Mouse (Mus musculus) lung, adult 2 months (tissue): ENCODE measurements at regions not wholly inside any gene's neighbourhood (a gene's known extent, or its start where the extent isn't known, plus 50 kb on each side); places are given as distances from the start of the nearest gene placed in this dataset.

Source experiments
- DNase-seq: peaks from one replicate; pipeline ENCODE4 v3.0.0; 2022
- H3K4me1 ChIP-seq: fragments of 200-500 bp; 2 replicates; pipeline ENCODE4 v1.6.1; 2011; ENCODE audit warnings: low read length; ENCODE audit not compliant: control insufficient read depth, insufficient read depth
- H3K4me3 ChIP-seq: fragments of 200-500 bp; replicated peaks from 2 replicates; pipeline ENCODE3; 2011; ENCODE audit warnings: low read depth, mild to moderate bottlenecking, control low read depth, low read length; ENCODE audit errors: extremely low read depth
- CTCF ChIP-seq: fragments of 200-500 bp; IDR thresholded peaks from 2 replicates; pipeline ENCODE4 v1.5.1; 2011; ENCODE audit warnings: mild to moderate bottlenecking, low read length, control low read depth; ENCODE audit not compliant: insufficient read depth
- POLR2A ChIP-seq: fragments of 200-500 bp; IDR thresholded peaks from 2 replicates; pipeline ENCODE4 v1.6.1; 2011; ENCODE audit warnings: low read depth, mild to moderate bottlenecking, control low read depth, low read length, borderline replicate concordance; ENCODE audit errors: extremely low read depth
- WGBS: fragments of 180-500 bp; shearing (Covaris S2); methylation state at CpG from one replicate; pipeline ENCODE4 v1.1.7; 2018; 5-methylcytosine and 5-hydroxymethylcytosine counted together

DNA sequence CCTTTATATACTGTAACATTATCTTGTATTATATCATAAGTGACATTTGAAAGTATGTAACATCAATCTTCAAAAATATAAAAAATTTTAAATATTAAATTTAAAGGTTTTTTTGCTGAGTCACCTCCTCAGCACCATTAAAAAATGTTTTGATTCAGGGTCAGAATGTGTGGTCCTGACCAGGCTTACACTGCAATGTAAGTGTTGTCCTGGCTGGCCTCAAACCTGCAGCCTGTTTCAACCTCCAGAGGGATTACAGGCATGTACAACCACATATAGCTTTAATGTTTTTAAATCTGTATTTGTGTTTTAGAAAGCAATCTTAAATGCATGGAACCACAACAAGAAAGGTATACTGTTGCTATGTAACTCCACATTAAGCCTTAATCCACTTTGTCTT is 418.9 kb downstream of the Prdm13 start:
- Histone ChIP-seq H3K4me1 (no peaks in the 10 kb centered on the region), H3K4me3 (no peak overlapping the region)
- DNase-seq, result no peak
- TF ChIP-seq POLR2A (no peak), CTCF (no peak)

DNA sequence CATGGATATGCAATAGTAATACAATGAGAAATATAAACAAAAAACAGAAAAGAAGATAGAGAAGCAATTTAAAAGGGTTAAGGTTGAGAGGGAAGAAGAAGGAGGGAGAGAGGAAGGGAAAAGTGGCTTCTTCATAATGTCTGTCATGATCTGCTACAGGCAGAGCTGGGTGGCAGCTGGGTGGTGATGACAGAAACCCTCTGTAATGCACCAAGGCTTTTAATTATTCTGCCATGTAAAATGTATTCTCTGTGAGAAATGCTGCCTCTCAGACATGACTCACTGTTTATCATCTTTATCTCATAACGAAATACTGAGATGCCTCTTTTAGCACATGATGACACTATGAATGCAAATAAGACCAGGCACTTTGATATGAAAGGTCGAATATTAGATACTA is 435.4 kb downstream of the Prdm13 start:
- TF ChIP-seq CTCF, result no peak
- WGBS, result 53% methylated on average over 2 of the region's 2 CpGs
- DNase-seq, result no peak
- Histone ChIP-seq H3K4me3 (no peak overlapping the region), H3K4me1 (no peaks in the 10 kb centered on the region)

DNA sequence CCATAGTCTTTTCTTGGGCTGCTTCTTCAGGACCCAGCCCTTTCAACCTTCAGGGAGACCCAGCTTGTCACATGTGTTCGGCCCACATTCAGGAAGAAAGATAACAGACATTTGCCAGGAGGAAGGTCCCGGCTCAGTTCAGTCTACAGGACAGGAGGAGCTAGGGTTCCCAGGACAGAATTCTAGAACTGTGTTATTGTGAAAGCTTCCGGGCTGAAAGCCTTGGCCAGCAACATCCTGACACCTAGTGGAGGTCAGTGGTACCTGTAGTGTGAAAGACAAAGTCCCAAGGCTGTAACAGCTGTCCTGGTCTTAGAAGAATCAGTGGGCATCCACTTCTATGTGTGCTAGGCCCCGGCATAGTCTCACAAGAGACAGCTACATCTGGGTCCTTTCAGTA is 463.1 kb downstream of the Prdm13 start:
- DNase-seq, result peak; percentile 2
- Histone ChIP-seq H3K4me3 (no peak overlapping the region), H3K4me1 (no peaks in the 10 kb centered on the region)
- 24% methylated on average over 4 of the region's 4 CpGs for WGBS
- TF ChIP-seq CTCF, result no peak
- no peak for TF ChIP-seq POLR2A

DNA sequence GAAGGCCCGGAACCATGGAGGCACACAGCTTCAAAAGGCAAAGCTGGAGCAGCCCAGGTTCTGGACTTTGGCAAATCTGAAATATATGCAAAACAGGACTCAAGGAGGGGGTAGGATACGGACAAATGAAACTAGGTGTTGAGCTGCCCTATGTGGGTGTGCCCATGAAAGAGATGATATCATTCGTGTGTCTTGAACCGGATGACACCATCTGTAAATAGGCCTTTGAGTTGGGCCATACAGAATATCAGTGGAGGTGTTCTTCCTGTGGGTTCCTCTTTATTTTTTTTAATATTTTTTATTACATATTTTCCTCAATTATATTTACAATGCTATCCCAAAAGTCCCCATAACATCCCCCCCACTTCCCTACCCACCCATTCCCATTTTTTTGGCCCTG is 478.1 kb downstream of the Prdm13 start:
- no peak for TF ChIP-seq CTCF
- no peak for TF ChIP-seq POLR2A
- WGBS, result 90% methylated on average over 4 of the region's 4 CpGs
- Histone ChIP-seq H3K4me3 (no peak overlapping the region), H3K4me1 (no peaks in the 10 kb centered on the region)
- DNase-seq, result no peak

DNA sequence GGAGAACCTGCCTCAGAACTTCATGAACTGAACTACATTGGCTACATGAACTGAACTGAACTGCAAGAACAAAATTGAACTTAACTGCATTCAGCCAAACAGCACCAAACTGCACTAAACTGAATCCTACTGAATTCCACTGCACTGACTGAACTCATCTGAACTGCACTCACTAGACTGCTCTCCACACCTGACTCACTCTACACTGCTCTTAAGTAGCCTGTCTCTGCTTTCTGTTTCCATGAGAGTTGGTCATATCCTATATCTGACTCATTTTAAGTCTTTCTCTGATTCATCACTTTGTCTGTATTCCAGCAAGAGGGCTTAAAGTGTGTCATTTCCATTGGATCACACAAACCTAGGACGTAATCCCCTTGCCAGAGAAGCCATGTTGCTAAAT is 490.1 kb downstream of the Prdm13 start:
- H3K4me3 ChIP-seq, result no peak overlapping the region
- DNase-seq, result no peak
- no peaks in the 10 kb centered on the region for H3K4me1 ChIP-seq
- no peak for TF ChIP-seq CTCF
- no peak for TF ChIP-seq POLR2A
- WGBS, result 73% methylated on average over 1 of the region's 1 CpGs

DNA sequence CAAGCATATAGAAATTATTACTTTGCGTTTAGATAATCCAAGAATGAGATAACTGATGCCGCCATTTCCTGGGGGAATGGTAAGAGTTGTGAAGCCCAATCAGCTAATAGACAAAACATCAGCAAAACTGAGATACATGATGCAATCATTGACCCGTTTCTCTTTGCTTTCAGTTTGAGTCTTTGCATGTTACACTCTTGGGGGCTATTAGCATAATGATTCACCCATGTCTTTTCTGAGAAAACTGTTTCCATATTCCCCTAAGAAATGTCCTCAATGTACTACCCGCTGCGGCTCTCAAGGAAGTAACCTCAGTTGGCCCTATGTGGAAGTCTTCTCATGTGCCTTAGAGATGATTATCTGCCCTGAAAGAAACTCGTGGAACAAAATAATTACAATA is 512.0 kb downstream of the Prdm13 start:
- WGBS, result 70% methylated on average over 6 of the region's 6 CpGs
- Histone ChIP-seq H3K4me3 (no peak overlapping the region), H3K4me1 (no peaks in the 10 kb centered on the region)
- no peak for DNase-seq
- TF ChIP-seq POLR2A (no peak), CTCF (no peak)

DNA sequence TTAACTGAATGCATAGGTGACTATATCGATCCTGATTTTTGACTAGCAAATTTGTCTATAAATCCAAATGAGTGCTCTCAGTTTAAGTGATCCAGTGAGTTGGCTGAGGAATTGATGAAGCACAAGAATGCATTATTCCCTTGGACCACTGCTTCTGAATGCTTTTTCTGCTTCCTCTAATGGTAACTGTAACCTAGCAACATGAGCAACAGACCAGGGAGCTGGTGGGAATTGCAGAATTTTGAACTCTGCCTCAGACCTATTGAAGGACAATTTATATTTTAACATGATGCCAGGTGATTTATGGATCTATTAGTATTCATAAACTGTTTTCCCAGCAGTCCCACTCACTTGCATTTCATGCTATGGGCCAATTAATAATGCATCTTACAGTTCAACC is 512.7 kb downstream of the Prdm13 start:
- TF ChIP-seq CTCF, result no peak
- no peak for TF ChIP-seq POLR2A
- DNase-seq, result no peak
- Histone ChIP-seq H3K4me1 (no peaks in the 10 kb centered on the region), H3K4me3 (no peak overlapping the region)
- WGBS, result 92% methylated on average over 1 of the region's 1 CpGs

DNA sequence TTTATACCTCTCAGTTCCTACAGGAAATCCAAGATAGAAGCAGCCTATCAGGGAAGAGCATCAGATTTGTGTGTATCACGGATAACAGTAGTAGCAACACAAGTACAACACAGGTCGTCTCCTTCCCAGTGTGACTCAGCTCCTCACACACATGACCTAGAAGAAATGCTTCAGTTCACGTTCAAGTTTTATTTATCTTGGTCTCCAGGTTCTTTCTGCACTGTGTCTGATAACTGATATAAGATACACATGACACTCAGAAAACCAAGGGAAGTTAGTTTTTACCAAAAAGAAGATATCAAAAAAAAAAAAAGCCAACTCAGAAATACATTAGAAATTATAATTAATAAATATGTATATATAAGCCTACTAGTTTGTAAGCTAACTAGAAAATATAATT is 515.0 kb downstream of the Prdm13 start:
- Histone ChIP-seq H3K4me3 (no peak overlapping the region), H3K4me1 (no peaks in the 10 kb centered on the region)
- DNase-seq, result no peak
- 66% methylated on average over 3 of the region's 3 CpGs for WGBS
- no peak for TF ChIP-seq POLR2A
- TF ChIP-seq CTCF, result no peak

DNA sequence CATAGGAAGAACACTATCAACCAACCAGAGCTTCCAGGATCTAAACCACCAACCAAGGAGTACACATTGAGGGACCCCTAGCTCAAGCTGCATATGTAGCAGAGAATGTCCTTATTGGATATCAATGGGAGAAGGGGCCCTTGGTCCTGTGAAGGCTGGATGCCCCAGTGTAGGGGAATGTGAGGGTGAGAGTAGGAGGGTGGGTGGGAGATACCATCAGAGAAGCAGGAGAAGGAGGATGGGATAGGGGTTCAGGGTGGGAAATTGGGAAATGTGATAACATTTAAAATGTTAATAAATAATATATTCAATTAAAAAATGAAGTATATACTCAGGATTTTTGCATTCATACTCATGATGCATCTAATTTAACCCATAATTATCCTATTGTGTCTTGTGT is 523.6 kb downstream of the Prdm13 start:
- no peak for DNase-seq
- H3K4me3 ChIP-seq, result no peak overlapping the region
- TF ChIP-seq POLR2A (no peak), CTCF (no peak)
- H3K4me1 ChIP-seq, result no peaks in the 10 kb centered on the region

DNA sequence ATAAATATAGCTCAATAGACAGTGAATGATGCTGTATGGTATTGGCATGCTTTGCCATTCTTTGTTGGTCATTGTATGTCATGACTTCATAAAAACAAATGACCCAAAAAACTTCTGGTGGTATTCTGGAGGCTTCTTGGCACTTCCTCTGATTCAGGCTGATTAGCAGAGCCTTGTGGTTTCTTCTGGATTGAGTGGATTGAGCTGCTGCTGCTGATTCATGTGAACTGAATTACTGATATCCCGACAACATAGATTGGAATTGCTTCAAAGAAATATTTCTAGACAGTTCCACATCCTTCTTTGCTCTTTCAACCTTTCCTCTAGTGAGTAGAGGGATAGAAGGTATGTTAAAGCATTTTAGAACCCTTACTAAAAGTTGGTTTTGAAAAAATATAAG is 559.9 kb downstream of the Prdm13 start:
- no peaks in the 10 kb centered on the region for H3K4me1 ChIP-seq
- DNase-seq, result no peak
- WGBS, result 77% methylated on average over 1 of the region's 1 CpGs
- no peak for TF ChIP-seq CTCF
- no peak for TF ChIP-seq POLR2A
- no peak overlapping the region for H3K4me3 ChIP-seq

DNA sequence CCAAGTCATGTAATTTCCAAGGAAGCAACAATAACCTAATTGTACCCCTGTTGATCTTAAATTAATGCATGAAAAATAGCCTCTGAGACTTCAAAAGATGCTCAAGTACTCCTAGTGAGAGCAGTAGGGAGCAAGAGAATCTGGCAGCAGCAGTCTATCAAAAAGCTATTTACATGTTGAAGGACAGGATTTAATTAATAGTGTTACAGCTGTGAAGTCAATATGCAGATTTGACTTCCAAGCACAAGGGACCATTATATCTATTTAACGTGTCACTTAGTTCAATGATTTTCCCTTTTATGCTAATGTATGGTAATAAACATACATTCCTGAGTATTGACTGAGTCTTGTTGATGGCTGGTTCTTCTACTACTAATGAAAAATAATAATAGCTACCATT is 590.0 kb downstream of the Prdm13 start:
- Histone ChIP-seq H3K4me3 (no peak overlapping the region), H3K4me1 (no peaks in the 10 kb centered on the region)
- no peak for DNase-seq
- WGBS, result 88% methylated on average over 1 of the region's 1 CpGs
- TF ChIP-seq CTCF (no peak), POLR2A (no peak)
